ENCODE assay signal across 8 mouse cellular contexts in genomic region chr4:127330181-127331100, GRCm38 (mm10). TPM values are rescaled to one million over a fixed set of nuclear protein-coding genes. Genes with fewer than 3 reads are reported as not detected.
DNase-seq lines count a peak whose midpoint lies in the region; ATAC-seq and TF ChIP-seq lines count a peak whose summit lies in the region.
"Had no signal": no experiment of that assay in that cellular context is flagged by ENCODE, and none has a peak within 500 bp of the region (broad histone marks: within the 10 kb centered on the region; RNA-seq: fewer than 3 reads in every experiment).

Gjb3 (minus strand) TSS chr4:127330844.

- 1% methylated on average over 49 of the region's 49 CpGs for WGBS in lung, embryonic 16.5 days
- WGBS in embryonic facial prominence, embryonic 12.5 days = 1% methylated on average over 48 of the region's 49 CpGs
- WGBS in intestine, embryonic 14.5 days = 2% methylated on average over 49 of the region's 49 CpGs
- under 1% methylated on average over 49 of the region's 49 CpGs for WGBS in neural tube, embryonic 11.5 days

- no peaks in the 10 kb centered on the region for H3K9me3 ChIP-seq in lung, embryonic 16.5 days (ENCODE audit: control insufficient read depth, low read length)
- no peaks in the 10 kb centered on the region for H3K9me3 ChIP-seq in embryonic facial prominence, embryonic 12.5 days
- no peaks in the 10 kb centered on the region for H3K9me3 ChIP-seq in intestine, embryonic 14.5 days (ENCODE audit: control insufficient read depth, low read length)
- no peaks in the 10 kb centered on the region for H3K9me3 ChIP-seq in neural tube, embryonic 11.5 days (ENCODE audit: control insufficient read depth, low read length)

- peaks cover 2% of the 10 kb centered on the region; the same call in 1 of the 2 replicates for H3K4me1 ChIP-seq in lung, embryonic 16.5 days (replicated peaks; ENCODE audit: control insufficient read depth, insufficient read depth, low read length)
- H3K4me1 ChIP-seq in embryonic facial prominence, embryonic 12.5 days = peaks cover 14% of the 10 kb centered on the region
- 0 out of 2 replicates have a peak, but pooled peaks cover 9% of the 10 kb centered on the region for H3K4me1 ChIP-seq in intestine, embryonic 14.5 days (replicated peaks; ENCODE audit: control insufficient read depth, insufficient read depth, low read length)
- peaks cover 5% of the 10 kb centered on the region; the same call in 1 of the 2 replicates for H3K4me1 ChIP-seq in neural tube, embryonic 11.5 days (ENCODE audit: control insufficient read depth, insufficient read depth, low read length)

- no peak for DNase-seq in lung, postnatal 14 days
- DNase-seq in intestine, embryonic 14.5 days (ENCODE audit: low spot score) = peak; percentile 63
- peak; percentile 53 for DNase-seq in neural tube, embryonic 11.5 days (ENCODE audit: low spot score)
- no peak for DNase-seq in yolk sac, embryonic 10.5 days (ENCODE audit: low spot score)
- no peak for DNase-seq in left cerebral cortex, adult 2 months (ENCODE audit: extremely low spot score in 1 of 2, low spot score in 2 of 2)

- H3K27me3 ChIP-seq in lung, embryonic 16.5 days (ENCODE audit: control insufficient read depth, insufficient read depth, low read depth, low read length) = peaks cover 38% of the 10 kb centered on the region
- peaks cover 62% of the 10 kb centered on the region for H3K27me3 ChIP-seq in embryonic facial prominence, embryonic 12.5 days
- peaks cover 59% of the 10 kb centered on the region for H3K27me3 ChIP-seq in intestine, embryonic 14.5 days (replicated peaks; ENCODE audit: control insufficient read depth, insufficient read depth, low read length)
- H3K27me3 ChIP-seq in neural tube, embryonic 11.5 days (ENCODE audit: control insufficient read depth, insufficient read depth, low read length) = peaks cover 33% of the 10 kb centered on the region

- peak within 1 kb of the TSS; percentile 30 for H3K4me3 ChIP-seq in lung, embryonic 16.5 days (ENCODE audit: low read length)
- no peak within 1 kb of the TSS for H3K4me3 ChIP-seq in embryonic facial prominence, embryonic 12.5 days
- peak within 1 kb of the TSS; percentile 20; the same call in 1 of the 2 replicates for H3K4me3 ChIP-seq in intestine, embryonic 14.5 days (ENCODE audit: low read depth, low read length)
- H3K4me3 ChIP-seq in neural tube, embryonic 11.5 days (ENCODE audit: low read depth, low read length) = no peak within 1 kb of the TSS
- no peak within 1 kb of the TSS for H3K4me3 ChIP-seq in left cerebral cortex, adult 2 months
- H3K4me3 ChIP-seq: erythroblast, embryonic 14.5 days had no signal

- peak; percentile 51; the same call in 1 of the 2 replicates for ATAC-seq in lung, embryonic 16.5 days (ENCODE audit: low read depth)
- no peak for ATAC-seq in embryonic facial prominence, embryonic 12.5 days (ENCODE audit: insufficient number of reproducible peaks, insufficient read depth, low FRiP score, low TSS enrichment)
- ATAC-seq in intestine, embryonic 14.5 days (replicated peaks; ENCODE audit: low FRiP score, low TSS enrichment, low read depth) = no peak
- ATAC-seq in neural tube, embryonic 11.5 days (ENCODE audit: insufficient read depth, low FRiP score, low TSS enrichment) = no peak

- no peak within 1 kb of the TSS for H3K27ac ChIP-seq in lung, embryonic 16.5 days (ENCODE audit: low read length)
- no peak within 1 kb of the TSS for H3K27ac ChIP-seq in embryonic facial prominence, embryonic 12.5 days
- no peak within 1 kb of the TSS for H3K27ac ChIP-seq in intestine, embryonic 14.5 days (ENCODE audit: low read depth)
- H3K27ac ChIP-seq in neural tube, embryonic 11.5 days (ENCODE audit: low read depth, low read length) = no peak within 1 kb of the TSS
- no peak within 1 kb of the TSS for H3K27ac ChIP-seq in left cerebral cortex, adult 2 months

- H3K36me3 ChIP-seq in lung, embryonic 16.5 days (ENCODE audit: control insufficient read depth, insufficient read depth, low read length) = no peaks in the 10 kb centered on the region
- no peaks in the 10 kb centered on the region for H3K36me3 ChIP-seq in embryonic facial prominence, embryonic 12.5 days
- no peaks in the 10 kb centered on the region for H3K36me3 ChIP-seq in intestine, embryonic 14.5 days (ENCODE audit: control insufficient read depth, insufficient read depth, low read length)
- no peaks in the 10 kb centered on the region for H3K36me3 ChIP-seq in neural tube, embryonic 11.5 days (ENCODE audit: control insufficient read depth, insufficient read depth, low read length)

- H3K4me2 ChIP-seq in lung, embryonic 16.5 days (ENCODE audit: low read depth, low read length) = peak within 1 kb of the TSS; percentile 51
- peak within 1 kb of the TSS; percentile 41 for H3K4me2 ChIP-seq in embryonic facial prominence, embryonic 12.5 days (replicated peaks)
- H3K4me2 ChIP-seq in intestine, embryonic 14.5 days (ENCODE audit: low read length) = peak within 1 kb of the TSS; percentile 36
- H3K4me2 ChIP-seq in neural tube, embryonic 11.5 days (ENCODE audit: low read depth) = peak within 1 kb of the TSS; percentile 15

- peak within 1 kb of the TSS; percentile 37; the same call in 1 of the 2 replicates for H3K9ac ChIP-seq in lung, embryonic 16.5 days (ENCODE audit: low read length)
- no peak within 1 kb of the TSS for H3K9ac ChIP-seq in embryonic facial prominence, embryonic 12.5 days
- H3K9ac ChIP-seq in intestine, embryonic 14.5 days (ENCODE audit: low read length) = no peak within 1 kb of the TSS
- H3K9ac ChIP-seq in neural tube, embryonic 11.5 days (ENCODE audit: low read length) = no peak within 1 kb of the TSS

- no peak for TF ChIP-seq CTCF in left cerebral cortex, adult 2 months (IDR thresholded peaks at IDR 0.05)

- intact Hi-C loops in left cerebral cortex, adult 2 months (cut with DNase I) = no loop called here

RNA-seq across cellular contexts. Expression of gene Gjb3, which starts in this region (rescaled TPM):
- polyA plus RNA-seq in lung, embryonic 16.5 days (2015; fragmentation: Nextera tagmentation; extraction: Ambion mirVana) = 2.0 and 2.2 TPM in 2 replicates
- 1.3 and 1.4 TPM in 2 replicates for polyA plus RNA-seq in embryonic facial prominence, embryonic 12.5 days (2016; fragmentation: Nextera tagmentation; extraction: Ambion mirVana)
- 1.9 and 2.9 TPM in 2 replicates for polyA plus RNA-seq in intestine, embryonic 14.5 days (2014; fragmentation: Nextera tagmentation; extraction: Ambion mirVana)
- polyA plus RNA-seq in neural tube, embryonic 11.5 days (2014; fragmentation: Nextera tagmentation; extraction: Ambion mirVana) = 2.4 and 2.5 TPM in 2 replicates
- under 1 TPM in 1 of 2 experiments, not detected in 1; 0.21 TPM for total RNA-seq in left cerebral cortex, adult 2 months (2021)
- polyA plus RNA-seq: erythroblast, embryonic 14.5 days had no signal

Comparison
In these comparisons a context has a peak if more than half of its experiments do, and no peak if none do; other contexts are left out.
1. H3K4me3 ChIP-seq: peak in lung, embryonic 16.5 days (single experiment) and intestine, embryonic 14.5 days (single experiment); none in embryonic facial prominence, embryonic 12.5 days (single experiment), neural tube, embryonic 11.5 days (single experiment) and left cerebral cortex, adult 2 months (single experiment).
2. DNase-seq: peak in intestine, embryonic 14.5 days (single experiment) and neural tube, embryonic 11.5 days (single experiment); none in lung, postnatal 14 days (single experiment), yolk sac, embryonic 10.5 days (single experiment) and left cerebral cortex, adult 2 months (0 of 2).
3. Peak in every context shown above with its lines, with median percentiles within 50 percentile points of each other: H3K4me2 ChIP-seq.